Comparison of ENCODE assay signal across 12 mouse cellular contexts in genomic region chr2:93964494-93965160, GRCm38 (mm10). TPM values are rescaled to one million over a fixed set of nuclear protein-coding genes. Genes with fewer than 3 reads are reported as not detected.
DNase-seq lines count a peak whose midpoint lies in the region; ATAC-seq and TF ChIP-seq lines count a peak whose summit lies in the region.
"Had no signal": no experiment of that assay in that cellular context is flagged by ENCODE, and none has a peak within 500 bp of the region (broad histone marks: within the 10 kb centered on the region; RNA-seq: fewer than 3 reads in every experiment).

No protein-coding gene starts in this region.

- TF ChIP-seq CTCF in hindbrain, postnatal 0 days (IDR thresholded peaks at IDR 0.05; ENCODE audit: low read depth), result no peak
- TF ChIP-seq CTCF in midbrain, postnatal 0 days (IDR thresholded peaks at IDR 0.05), result no peak

- 0 out of 2 replicates have a peak overlapping the region, but pooled peaks have one; percentile 5 for H3K9ac ChIP-seq in embryonic facial prominence, embryonic 14.5 days (ENCODE audit: low read depth, low read length)
- no peak overlapping the region for H3K9ac ChIP-seq in neural tube, embryonic 12.5 days
- H3K9ac ChIP-seq in hindbrain, postnatal 0 days (replicated peaks; ENCODE audit: low read length), result no peak overlapping the region
- no peak overlapping the region for H3K9ac ChIP-seq in midbrain, postnatal 0 days (replicated peaks; ENCODE audit: low read length, poor library complexity, severe bottlenecking)
- H3K9ac ChIP-seq: limb, embryonic 13.5 days had no signal

- H3K4me3 ChIP-seq in embryonic facial prominence, embryonic 14.5 days (ENCODE audit: low read depth, low read length), result no peak overlapping the region
- H3K4me3 ChIP-seq in embryonic facial prominence, embryonic 10.5 days, result no peak overlapping the region
- H3K4me3 ChIP-seq in neural tube, embryonic 12.5 days, result no peak overlapping the region
- no peak overlapping the region for H3K4me3 ChIP-seq in hindbrain, postnatal 0 days (ENCODE audit: low read length)
- no peak overlapping the region for H3K4me3 ChIP-seq in midbrain, postnatal 0 days (ENCODE audit: low read depth, low read length)
- H3K4me3 ChIP-seq: gastrocnemius, adult 2 months; limb, embryonic 13.5 days had no signal

- no peaks in the 10 kb centered on the region for H3K27me3 ChIP-seq in embryonic facial prominence, embryonic 14.5 days (replicated peaks; ENCODE audit: control insufficient read depth, insufficient read depth, low read length)
- peaks cover 11% of the 10 kb centered on the region for H3K27me3 ChIP-seq in embryonic facial prominence, embryonic 10.5 days (replicated peaks; ENCODE audit: low read depth, poor library complexity, severe bottlenecking)
- H3K27me3 ChIP-seq in neural tube, embryonic 12.5 days (replicated peaks), result peaks cover 3% of the 10 kb centered on the region; the same call in 1 of the 2 replicates
- H3K27me3 ChIP-seq in hindbrain, postnatal 0 days (ENCODE audit: insufficient read depth, low read length), result no peaks in the 10 kb centered on the region
- no peaks in the 10 kb centered on the region for H3K27me3 ChIP-seq in midbrain, postnatal 0 days (ENCODE audit: insufficient read depth, low read length)

- no peaks in the 10 kb centered on the region for H3K4me1 ChIP-seq in embryonic facial prominence, embryonic 14.5 days (ENCODE audit: control insufficient read depth, insufficient read depth, low read length)
- peaks cover 6% of the 10 kb centered on the region for H3K4me1 ChIP-seq in embryonic facial prominence, embryonic 10.5 days
- peaks cover 9% of the 10 kb centered on the region for H3K4me1 ChIP-seq in neural tube, embryonic 12.5 days
- H3K4me1 ChIP-seq in hindbrain, postnatal 0 days (ENCODE audit: insufficient read depth, low read length), result peaks cover 7% of the 10 kb centered on the region; the same call in 1 of the 2 replicates
- no peaks in the 10 kb centered on the region for H3K4me1 ChIP-seq in midbrain, postnatal 0 days (ENCODE audit: insufficient read depth, low read length)
- H3K4me1 ChIP-seq: limb, embryonic 13.5 days had no signal

- H3K9me3 ChIP-seq in embryonic facial prominence, embryonic 14.5 days (ENCODE audit: control insufficient read depth, low read length), result no peaks in the 10 kb centered on the region
- no peaks in the 10 kb centered on the region for H3K9me3 ChIP-seq in embryonic facial prominence, embryonic 10.5 days
- no peaks in the 10 kb centered on the region for H3K9me3 ChIP-seq in neural tube, embryonic 12.5 days
- no peaks in the 10 kb centered on the region for H3K9me3 ChIP-seq in hindbrain, postnatal 0 days (ENCODE audit: low read length)
- no peaks in the 10 kb centered on the region for H3K9me3 ChIP-seq in midbrain, postnatal 0 days (ENCODE audit: low read length)
- H3K9me3 ChIP-seq: limb, embryonic 13.5 days had no signal

- H3K4me2 ChIP-seq in embryonic facial prominence, embryonic 14.5 days (ENCODE audit: low read depth, low read length), result no peak overlapping the region
- H3K4me2 ChIP-seq in neural tube, embryonic 12.5 days (replicated peaks), result no peak overlapping the region
- H3K4me2 ChIP-seq in hindbrain, postnatal 0 days (ENCODE audit: low read depth, low read length), result no peak overlapping the region
- H3K4me2 ChIP-seq in midbrain, postnatal 0 days (ENCODE audit: low read depth, low read length, poor library complexity, severe bottlenecking), result no peak overlapping the region
- H3K4me2 ChIP-seq: limb, embryonic 13.5 days had no signal

- no peaks in the 10 kb centered on the region for H3K36me3 ChIP-seq in embryonic facial prominence, embryonic 14.5 days (ENCODE audit: control insufficient read depth, insufficient read depth, low read length)
- no peaks in the 10 kb centered on the region for H3K36me3 ChIP-seq in embryonic facial prominence, embryonic 10.5 days (replicated peaks)
- H3K36me3 ChIP-seq in neural tube, embryonic 12.5 days, result no peaks in the 10 kb centered on the region
- H3K36me3 ChIP-seq in hindbrain, postnatal 0 days (ENCODE audit: insufficient read depth, low read length), result no peaks in the 10 kb centered on the region
- no peaks in the 10 kb centered on the region for H3K36me3 ChIP-seq in midbrain, postnatal 0 days (ENCODE audit: insufficient read depth, low read length)
- H3K36me3 ChIP-seq: limb, embryonic 13.5 days had no signal

- DNase-seq in embryonic facial prominence, embryonic 14.5 days (ENCODE audit: low spot score), result no peak
- DNase-seq in embryonic facial prominence, embryonic 10.5 days (ENCODE audit: low spot score), result no peak
- DNase-seq in neural tube, embryonic 10.5 days (ENCODE audit: extremely low spot score, low spot score), result no peak
- DNase-seq in hindbrain, postnatal 0 days (ENCODE audit: low spot score), result peak; percentile 72
- peak; percentile 67 for DNase-seq in midbrain, postnatal 0 days (ENCODE audit: low spot score)
- DNase-seq in gastrocnemius, postnatal 36 days, result no peak
- DNase-seq: gastrocnemius, adult 2 months had no signal

- intact Hi-C loops in gastrocnemius, postnatal 36 days (cut with DNase I), result no loop called here

- ATAC-seq in embryonic facial prominence, embryonic 14.5 days (ENCODE audit: low read depth), result no peak
- peak; percentile 37 for ATAC-seq in neural tube, embryonic 12.5 days (ENCODE audit: low FRiP score, low read depth)
- ATAC-seq in hindbrain, postnatal 0 days, result peak; percentile 52
- ATAC-seq in midbrain, postnatal 0 days (ENCODE audit: low FRiP score), result peak; percentile 66
- ATAC-seq in inflammation-experienced regulatory T-cells, adult 6 months, result no peak

- no peak overlapping the region for H3K27ac ChIP-seq in embryonic facial prominence, embryonic 14.5 days (replicated peaks; ENCODE audit: low read depth, low read length)
- no peak overlapping the region for H3K27ac ChIP-seq in embryonic facial prominence, embryonic 10.5 days (replicated peaks)
- no peak overlapping the region for H3K27ac ChIP-seq in neural tube, embryonic 12.5 days
- H3K27ac ChIP-seq in hindbrain, postnatal 0 days, result no peak overlapping the region
- no peak overlapping the region for H3K27ac ChIP-seq in midbrain, postnatal 0 days (ENCODE audit: low read depth, low read length)
- H3K27ac ChIP-seq: gastrocnemius, adult 2 months; limb, embryonic 13.5 days had no signal

- WGBS in embryonic facial prominence, embryonic 14.5 days, result 47% methylated on average over 6 of the region's 7 CpGs
- WGBS in embryonic facial prominence, embryonic 10.5 days, result 70% methylated on average over 7 of the region's 7 CpGs
- WGBS in neural tube, embryonic 12.5 days, result 43% methylated on average over 7 of the region's 7 CpGs
- WGBS in hindbrain, postnatal 0 days, result 17% methylated on average over 7 of the region's 7 CpGs
- 29% methylated on average over 7 of the region's 7 CpGs for WGBS in midbrain, postnatal 0 days

RNA-seq across cellular contexts. Expression of gene Gm13889, which starts 7.6 kb away (rescaled TPM):
- 6.9 and 10.6 TPM in 2 replicates for polyA plus RNA-seq in embryonic facial prominence, embryonic 14.5 days (2014; fragmentation: Nextera tagmentation; extraction: Ambion mirVana)
- 1.9 and 2.4 TPM in 2 replicates for polyA plus RNA-seq in embryonic facial prominence, embryonic 10.5 days (2016; fragmentation: Nextera tagmentation; extraction: Ambion mirVana)
- polyA plus RNA-seq in neural tube, embryonic 12.5 days (2016; fragmentation: Nextera tagmentation; extraction: Ambion mirVana), result 11.6 and 12.6 TPM in 2 replicates
- total RNA-seq in hindbrain, postnatal 0 days (2014; rRNA removed), result 38.5 and 51.4 TPM in 2 replicates
- polyA plus RNA-seq in hindbrain, postnatal 0 days (2015; fragmentation: Nextera tagmentation; extraction: Ambion mirVana), result 16.4 and 17.4 TPM in 2 replicates
- 21.9 and 23.3 TPM in 2 replicates for total RNA-seq in midbrain, postnatal 0 days (2014; rRNA removed)
- 9.3 and 10.4 TPM in 2 replicates for polyA plus RNA-seq in midbrain, postnatal 0 days (2015; fragmentation: Nextera tagmentation; extraction: Ambion mirVana)
- total RNA-seq in gastrocnemius, postnatal 36 days (2021), result 1 to 10 TPM; 6.1 to 7.6 TPM
- polyA plus RNA-seq in inflammation-experienced regulatory T-cells, adult 6 months (2017; shearing (Covaris generic)), result not detected

RNA-seq across cellular contexts. Expression of gene Gm27027, which starts 31.5 kb away (rescaled TPM):
- not detected in 2 replicates for polyA plus RNA-seq in embryonic facial prominence, embryonic 14.5 days (2014; fragmentation: Nextera tagmentation; extraction: Ambion mirVana)
- not detected in 2 replicates for polyA plus RNA-seq in embryonic facial prominence, embryonic 10.5 days (2016; fragmentation: Nextera tagmentation; extraction: Ambion mirVana)
- not detected in 2 replicates for polyA plus RNA-seq in neural tube, embryonic 12.5 days (2016; fragmentation: Nextera tagmentation; extraction: Ambion mirVana)
- total RNA-seq in hindbrain, postnatal 0 days (2014; rRNA removed), result 0.58 TPM in 1 of 2 replicates, not detected in the other
- not detected in 2 replicates for polyA plus RNA-seq in hindbrain, postnatal 0 days (2015; fragmentation: Nextera tagmentation; extraction: Ambion mirVana)
- total RNA-seq in midbrain, postnatal 0 days (2014; rRNA removed), result not detected in 2 replicates
- polyA plus RNA-seq in midbrain, postnatal 0 days (2015; fragmentation: Nextera tagmentation; extraction: Ambion mirVana), result not detected in 2 replicates
- under 1 TPM in 1 of 2 experiments, not detected in 1; 0.86 TPM for total RNA-seq in gastrocnemius, postnatal 36 days (2021)
- polyA plus RNA-seq in inflammation-experienced regulatory T-cells, adult 6 months (2017; shearing (Covaris generic)), result not detected
- total RNA-seq: common myeloid progenitor, adult 5-6 weeks; gastrocnemius, adult 2 months had no signal
- polyA plus RNA-seq: intestine, embryonic 14.5 days; limb, embryonic 13.5 days had no signal

RNA-seq across cellular contexts. Expression of gene Alkbh3, which starts 46.0 kb away (rescaled TPM):
- polyA plus RNA-seq in embryonic facial prominence, embryonic 14.5 days (2014; fragmentation: Nextera tagmentation; extraction: Ambion mirVana), result 53.8 and 69.8 TPM in 2 replicates
- polyA plus RNA-seq in embryonic facial prominence, embryonic 10.5 days (2016; fragmentation: Nextera tagmentation; extraction: Ambion mirVana), result 55.5 and 57.0 TPM in 2 replicates
- 50.5 and 57.6 TPM in 2 replicates for polyA plus RNA-seq in neural tube, embryonic 12.5 days (2016; fragmentation: Nextera tagmentation; extraction: Ambion mirVana)
- 21.6 and 61.1 TPM in 2 replicates for total RNA-seq in hindbrain, postnatal 0 days (2014; rRNA removed)
- 48.9 and 51.7 TPM in 2 replicates for polyA plus RNA-seq in hindbrain, postnatal 0 days (2015; fragmentation: Nextera tagmentation; extraction: Ambion mirVana)
- 28.6 and 57.3 TPM in 2 replicates for total RNA-seq in midbrain, postnatal 0 days (2014; rRNA removed)
- polyA plus RNA-seq in midbrain, postnatal 0 days (2015; fragmentation: Nextera tagmentation; extraction: Ambion mirVana), result 45.3 and 52.2 TPM in 2 replicates
- 10 to 100 TPM; 52.0 to 58.1 TPM for total RNA-seq in gastrocnemius, postnatal 36 days (2021)
- 10 to 100 TPM; 40.6 to 77.2 (median 41.2) TPM for polyA plus RNA-seq in inflammation-experienced regulatory T-cells, adult 6 months (2017; shearing (Covaris generic))

Comparison
In these comparisons a context has a peak if more than half of its experiments do, and no peak if none do; other contexts are left out.
1. ATAC-seq: peak in neural tube, embryonic 12.5 days (single experiment), hindbrain, postnatal 0 days (single experiment) and midbrain, postnatal 0 days (single experiment); none in embryonic facial prominence, embryonic 14.5 days (single experiment) and inflammation-experienced regulatory T-cells, adult 6 months (single experiment).
2. DNase-seq: peak in hindbrain, postnatal 0 days (single experiment) and midbrain, postnatal 0 days (single experiment); none in embryonic facial prominence, embryonic 14.5 days (single experiment), embryonic facial prominence, embryonic 10.5 days (single experiment), neural tube, embryonic 10.5 days (single experiment) and gastrocnemius, postnatal 36 days (0 of 2).